Mouse (Mus musculus) lung, postnatal 10 days (tissue): ENCODE measurements around the gene 1700015G11Rik.

ENCODE experiments used
- DNase-seq: peaks from one replicate; pipeline ENCODE4 v3.0.0; 2021

The 1700015G11Rik gene

DNA sequence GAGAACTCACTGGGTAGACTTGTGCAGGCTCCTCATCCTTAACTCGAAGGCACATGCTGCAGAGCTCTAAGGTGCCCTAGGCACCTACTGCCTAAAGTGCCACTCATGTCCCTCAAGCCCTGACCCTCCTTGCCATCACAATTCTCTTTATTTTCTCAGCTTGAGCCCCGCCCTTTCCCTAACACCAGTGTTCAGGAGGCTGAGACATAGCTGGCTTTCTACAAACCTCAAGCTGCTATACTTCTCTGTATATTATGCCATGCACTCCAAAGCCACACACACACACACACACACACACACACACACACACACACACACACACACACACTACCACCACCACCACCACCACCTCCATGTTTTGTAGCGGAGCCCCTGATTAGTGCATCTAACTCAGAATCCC, at the start of gene 1700015G11Rik:
Gene 1700015G11Rik (minus strand): TSS at position 101 of the 400 bp plus-strand sequence.
- DNase-seq, result no peak

DNA sequence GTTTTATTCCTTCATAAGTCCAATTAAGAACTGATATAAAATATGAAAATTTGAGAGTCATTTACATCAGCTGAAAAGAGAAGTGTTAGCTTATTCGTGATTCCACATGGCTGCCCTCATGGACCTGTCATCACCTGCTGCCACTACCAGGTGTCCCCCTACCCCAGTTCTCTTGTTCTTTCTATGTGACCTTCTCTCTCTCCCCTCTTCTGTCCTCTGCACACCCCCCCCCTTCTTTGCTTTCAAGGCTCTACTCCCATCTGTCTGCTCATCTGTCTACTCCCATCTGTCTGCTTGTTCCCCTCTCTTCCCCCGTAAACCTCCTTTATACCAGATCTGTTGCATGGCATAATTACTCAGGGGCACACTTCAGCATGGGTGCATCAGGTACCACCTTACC, 41.4 kb upstream of the 1700015G11Rik start:
- no peak for DNase-seq

DNA sequence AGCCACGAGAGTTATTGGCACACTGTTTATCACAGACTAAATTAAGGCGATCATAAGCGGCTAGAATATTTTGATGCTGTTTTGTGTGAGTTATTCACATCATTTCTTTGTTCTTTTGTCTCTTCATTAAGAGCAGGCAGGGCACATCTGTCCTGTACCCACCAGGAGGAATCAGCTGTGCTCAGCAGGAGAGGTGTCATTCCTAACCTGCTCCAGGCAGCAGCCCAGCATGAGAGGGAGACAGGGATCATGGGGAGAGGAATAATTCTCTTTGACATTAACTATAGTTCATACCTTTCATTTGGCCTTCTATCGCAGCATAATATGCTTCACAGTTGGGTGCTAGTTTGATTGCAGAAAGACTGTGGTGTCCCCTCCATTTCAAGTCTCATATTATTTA, 40.7 kb upstream of the 1700015G11Rik start:
- no peak for DNase-seq

DNA sequence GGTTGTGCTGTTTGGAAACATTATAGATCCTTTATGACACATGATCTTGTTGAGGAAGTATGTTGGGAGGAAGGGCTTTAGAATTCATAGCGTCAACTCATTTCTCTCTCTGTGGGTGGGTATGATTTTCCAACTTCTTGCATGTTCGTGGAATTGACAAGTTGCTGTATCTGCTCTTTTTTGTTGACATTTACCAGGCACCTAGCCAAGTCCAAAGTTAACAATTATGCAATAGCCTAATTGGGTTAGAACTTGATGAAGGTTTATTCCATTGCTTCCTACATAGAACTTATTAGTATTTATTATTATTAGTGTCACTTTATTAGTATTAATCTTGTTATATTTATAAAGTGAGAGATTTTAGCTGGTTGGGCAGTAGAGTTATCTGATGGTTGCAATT, 40.3 kb upstream of the 1700015G11Rik start:
- peak; percentile 10 for DNase-seq

DNA sequence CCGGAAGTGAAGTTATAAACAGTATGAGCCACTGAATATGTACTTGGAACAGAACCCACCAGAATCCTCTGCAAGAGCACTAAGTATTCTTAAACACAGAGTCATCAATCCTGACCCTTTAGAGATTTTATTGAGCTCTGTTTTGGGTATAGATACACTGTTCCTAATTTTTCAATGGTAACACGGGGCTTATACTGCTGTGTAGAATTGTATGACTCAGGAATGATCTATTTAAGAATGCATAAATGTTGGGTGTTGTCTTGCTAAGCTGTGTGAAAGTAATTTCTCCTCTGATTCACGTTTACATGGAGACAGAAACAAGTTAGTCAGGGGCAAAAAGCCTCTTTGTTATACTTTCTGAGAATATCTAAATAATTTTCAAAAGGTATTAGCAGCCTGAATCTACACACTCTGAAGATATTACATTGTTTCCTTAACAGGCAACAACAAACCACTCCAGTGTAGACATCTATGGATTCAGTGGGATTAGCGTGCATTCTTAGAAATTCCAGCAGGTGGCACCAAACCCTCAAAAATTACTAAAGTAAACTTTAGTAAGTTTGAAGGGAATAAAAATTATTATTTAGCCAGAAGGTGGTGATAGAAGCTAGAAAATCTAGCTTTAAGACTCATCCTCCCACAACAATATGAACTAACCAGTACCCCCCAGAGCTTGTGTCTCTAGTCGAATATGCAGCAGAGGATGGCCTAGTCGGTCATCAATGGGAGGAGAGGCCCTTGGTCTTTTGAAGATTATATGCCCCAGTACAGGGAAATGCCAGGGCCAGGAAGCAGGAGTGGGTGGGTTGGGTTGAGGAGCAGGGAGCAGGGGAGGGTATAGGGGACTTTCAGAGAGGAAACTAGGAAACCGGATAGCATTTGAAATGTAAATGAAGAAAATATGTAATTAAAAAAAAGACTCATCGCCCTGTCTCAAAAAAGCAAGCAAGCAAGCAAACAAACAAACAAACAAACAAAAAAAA, 22.4 kb upstream of the 1700015G11Rik start:
- peak; percentile 45 for DNase-seq

DNA sequence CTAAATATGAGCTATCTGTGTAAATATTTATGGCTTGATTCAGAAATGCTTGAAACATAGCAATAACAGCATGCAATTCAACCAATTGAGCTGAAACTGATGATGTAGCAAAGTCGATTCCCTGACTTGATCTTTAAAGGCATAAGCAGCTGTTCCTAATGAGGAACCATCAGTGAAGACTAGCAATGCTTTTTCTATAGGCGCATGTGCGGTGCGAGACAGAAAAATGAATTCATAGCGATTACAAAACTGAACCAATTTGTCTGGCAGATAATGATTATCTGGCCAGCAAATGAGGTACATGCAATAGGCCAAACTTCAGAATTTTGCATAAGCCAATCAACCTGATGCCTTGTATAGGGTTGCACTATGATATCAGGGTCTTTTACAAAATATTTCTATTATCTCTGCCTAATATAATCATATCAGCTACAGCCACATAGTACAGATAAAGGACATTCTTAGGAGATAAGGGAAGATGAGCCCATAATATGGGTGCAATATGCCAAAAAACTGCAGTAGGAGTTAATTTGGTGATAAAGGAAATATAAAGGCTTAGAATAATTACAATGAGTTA, 8.6 kb upstream of the 1700015G11Rik start:
- DNase-seq, result no peak

DNA sequence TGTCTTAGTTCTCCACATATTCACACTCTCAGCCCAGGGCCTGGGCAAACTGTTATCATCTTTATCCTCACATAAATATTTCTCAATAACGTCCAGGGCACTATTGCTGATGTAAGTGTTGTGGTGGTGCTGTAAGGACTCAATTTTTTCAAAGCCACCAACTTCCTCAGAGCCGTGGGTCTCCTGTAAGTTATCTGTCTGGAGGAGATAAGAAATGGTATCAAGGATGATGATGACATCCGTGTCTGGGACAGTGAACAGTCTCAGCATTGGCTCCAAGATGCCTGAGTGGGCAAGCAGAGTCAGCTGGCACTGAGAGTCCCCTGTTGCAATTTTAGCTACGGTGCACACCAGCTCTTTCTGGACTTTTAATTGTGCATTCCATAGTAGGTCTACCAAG, 6.5 kb upstream of the 1700015G11Rik start:
- DNase-seq, result no peak

DNA sequence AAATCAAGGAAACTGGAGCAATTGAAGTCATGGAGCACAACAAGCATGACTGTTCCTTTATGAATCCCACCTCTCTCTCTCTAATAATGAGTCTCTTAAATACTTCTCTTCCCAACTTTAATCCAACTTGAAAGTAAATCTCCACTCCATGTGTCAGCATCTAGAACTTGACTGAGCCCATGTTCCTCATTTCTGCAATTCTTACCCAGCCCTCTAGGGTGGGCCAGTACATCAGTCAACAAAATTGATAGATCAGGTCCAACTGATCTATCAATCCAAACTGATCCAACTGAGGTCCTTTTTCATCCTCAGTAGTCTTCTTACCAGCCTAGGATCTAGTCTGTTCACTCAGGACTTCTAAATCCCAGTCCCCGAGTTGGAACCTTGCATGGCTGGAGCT, 348 bp downstream of the 1700015G11Rik start:
- no peak for DNase-seq

DNA sequence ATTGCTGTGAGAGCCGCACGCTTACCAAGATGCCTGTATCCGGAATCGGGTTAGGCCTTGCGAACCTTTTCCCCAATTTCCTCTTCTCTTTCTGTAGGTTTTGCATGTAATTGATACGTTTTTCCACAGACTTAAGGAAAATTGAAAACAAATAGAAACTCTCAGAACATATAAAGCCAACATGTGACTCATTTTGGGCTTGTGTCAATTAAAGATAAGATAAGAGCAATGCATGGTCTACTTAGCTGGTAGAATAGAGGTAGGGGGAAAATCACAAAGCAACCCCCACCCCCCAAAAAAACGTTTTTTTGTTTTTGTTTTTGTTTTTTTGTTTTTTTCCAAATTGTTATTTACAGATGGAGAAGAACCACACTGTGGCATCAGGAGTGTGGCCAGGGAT, 2.1 kb downstream of the 1700015G11Rik start:
- no peak for DNase-seq

DNA sequence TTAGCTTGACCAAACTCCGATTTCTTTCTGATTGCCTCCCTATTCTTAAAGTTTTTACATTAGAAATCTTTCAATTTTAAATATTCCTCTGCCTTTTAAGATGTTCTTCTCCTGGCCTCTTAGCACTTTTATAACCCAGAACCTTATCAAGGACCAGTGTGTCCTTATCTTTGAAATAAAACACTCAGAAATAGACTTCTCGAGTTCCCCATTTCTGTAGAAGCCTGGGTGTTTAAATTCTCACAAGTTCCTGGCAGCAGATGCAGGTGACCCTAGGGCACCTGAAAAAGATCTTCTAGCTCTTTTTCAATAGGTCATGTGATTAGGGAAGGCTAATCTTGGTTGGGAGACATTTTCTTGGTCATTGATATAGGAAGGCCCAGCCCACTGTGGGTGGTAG, 8.4 kb downstream of the 1700015G11Rik start:
- DNase-seq, result no peak

DNA sequence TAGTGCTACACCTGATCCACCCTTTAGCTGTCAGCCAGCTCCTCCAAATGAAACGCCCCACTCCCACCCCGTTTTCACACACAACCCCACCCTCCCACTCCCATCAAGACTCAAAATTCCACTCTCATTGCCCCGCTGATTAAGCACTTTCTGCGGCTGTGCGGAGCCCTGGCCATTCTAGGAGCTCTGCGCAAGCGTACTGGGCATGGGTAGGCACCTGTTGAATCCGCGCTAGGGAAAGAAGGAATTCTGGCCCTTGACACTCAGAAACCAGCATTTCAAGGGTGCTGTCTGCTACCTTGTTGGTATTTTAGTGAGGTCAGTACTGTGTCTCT, 9.3 kb downstream of the 1700015G11Rik start:
- no peak for DNase-seq

DNA sequence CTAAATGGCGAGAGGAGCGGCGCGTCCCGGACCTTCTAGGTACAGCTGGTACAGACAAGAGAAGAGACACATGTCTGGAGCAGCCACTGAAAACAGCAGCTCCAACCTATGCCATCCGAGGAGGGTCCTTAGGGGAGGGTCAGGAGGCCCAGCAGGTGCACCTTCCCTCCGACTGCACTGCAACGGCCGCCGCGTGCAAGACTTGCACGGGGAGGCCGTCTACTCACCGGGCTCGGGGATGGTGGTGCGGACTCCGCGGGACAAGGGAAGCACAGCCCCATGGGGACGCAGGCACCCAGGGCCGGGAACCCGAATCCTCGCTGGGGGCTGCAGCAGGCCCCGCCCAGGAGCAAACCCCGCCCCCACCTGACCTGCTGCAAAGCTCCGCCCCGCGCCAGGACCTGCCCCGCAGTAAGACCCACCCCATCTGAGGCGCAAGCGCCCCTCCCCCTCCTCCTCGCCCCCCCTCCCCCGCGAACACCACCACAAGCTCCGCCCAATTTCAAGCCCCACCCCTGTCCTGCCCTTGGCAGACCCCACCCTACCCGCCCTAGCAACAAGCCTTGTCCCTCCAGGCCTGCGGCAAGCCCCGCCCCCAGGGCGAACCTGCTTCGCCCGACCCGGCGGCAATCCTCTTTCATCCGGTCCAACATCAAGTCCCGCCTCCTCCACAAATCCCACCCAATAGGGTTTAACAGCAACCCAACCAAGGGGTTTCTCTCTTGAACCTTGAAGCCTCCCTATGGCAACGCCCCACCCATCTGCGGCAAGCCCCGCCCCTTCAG, 9.8 kb downstream of the 1700015G11Rik start, which contains the start of gene Svip:
Gene Svip (minus strand): TSS at position 508 of the 785 bp plus-strand sequence.
- peak; percentile 94 for DNase-seq

DNA sequence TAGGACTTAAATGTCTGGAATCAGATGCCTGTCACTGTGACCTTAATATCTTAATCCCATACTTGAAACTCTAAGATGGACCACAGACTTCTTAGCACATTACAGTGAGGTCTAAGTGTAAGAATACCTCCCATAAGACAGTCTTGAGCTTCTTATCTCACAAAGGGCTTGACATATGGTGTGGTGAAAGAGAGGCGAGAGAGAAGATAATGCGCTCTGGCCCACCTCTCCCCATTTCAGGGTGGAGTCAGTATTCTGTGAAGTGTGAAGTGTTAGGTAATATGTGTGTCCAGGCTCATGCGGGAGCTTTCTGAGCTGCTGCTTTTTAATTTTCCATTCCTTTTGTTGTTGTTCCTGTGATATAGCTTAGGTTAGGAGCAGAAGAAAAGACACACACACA, 24.5 kb downstream of the 1700015G11Rik start:
- no peak for DNase-seq

DNA sequence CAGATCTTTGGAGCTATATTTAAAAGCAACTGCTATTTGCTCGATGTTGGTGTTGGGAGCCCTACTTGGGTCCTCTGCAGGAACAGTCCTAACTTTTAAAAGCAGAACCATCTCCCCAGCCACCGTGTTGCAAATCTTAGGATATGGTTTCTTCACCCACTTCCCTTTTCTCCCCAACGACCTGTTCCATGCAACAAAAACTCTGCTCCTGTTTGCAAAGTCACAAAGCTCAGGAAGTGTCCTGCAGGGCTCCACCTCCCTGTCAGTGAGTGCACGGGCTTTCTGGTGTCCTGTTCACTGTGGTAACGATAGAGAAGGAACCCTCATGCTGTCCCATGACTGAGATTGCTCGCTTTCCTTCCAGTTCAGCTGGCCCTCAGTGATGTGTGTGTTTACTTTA, 28.6 kb downstream of the 1700015G11Rik start:
- no peak for DNase-seq

DNA sequence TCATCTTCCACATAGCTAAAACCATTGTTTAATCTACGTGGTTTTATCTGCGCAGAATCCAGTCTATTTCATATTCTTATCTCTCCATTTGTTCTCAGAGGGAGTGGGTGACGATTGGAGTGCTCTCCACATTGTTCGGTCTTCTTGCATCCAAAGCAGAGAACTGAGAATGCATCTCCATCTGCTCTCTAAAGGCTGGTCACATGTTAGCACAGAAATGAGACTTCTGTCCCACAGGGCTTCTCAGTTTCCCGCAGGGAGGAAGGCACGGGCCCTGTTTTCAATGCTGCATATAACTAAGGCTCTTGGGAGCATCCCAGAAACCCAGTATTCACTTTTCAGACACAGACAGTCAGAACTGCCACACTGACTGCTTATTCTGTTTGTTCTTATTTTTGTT, 29.8 kb downstream of the 1700015G11Rik start:
- no peak for DNase-seq

DNA sequence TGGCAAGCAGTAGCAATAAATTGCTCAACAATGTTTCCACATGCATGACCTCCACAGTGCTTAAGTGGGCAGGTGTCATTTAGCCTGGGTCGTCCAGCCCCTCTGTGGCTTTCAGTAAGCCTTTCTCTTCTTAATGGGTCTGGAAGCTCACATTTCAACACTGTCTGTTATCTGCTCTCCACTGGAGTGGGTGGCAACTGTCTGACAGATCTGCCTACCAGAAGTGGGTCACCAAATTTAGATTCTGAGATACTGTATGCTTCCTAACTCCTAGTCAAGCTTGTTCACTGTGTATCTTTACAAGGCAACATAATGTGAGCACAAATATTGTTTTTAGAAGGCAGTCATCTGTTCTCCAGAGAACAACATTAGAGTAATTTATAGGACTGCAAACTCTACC, 33.2 kb downstream of the 1700015G11Rik start:
- DNase-seq, result no peak

DNA sequence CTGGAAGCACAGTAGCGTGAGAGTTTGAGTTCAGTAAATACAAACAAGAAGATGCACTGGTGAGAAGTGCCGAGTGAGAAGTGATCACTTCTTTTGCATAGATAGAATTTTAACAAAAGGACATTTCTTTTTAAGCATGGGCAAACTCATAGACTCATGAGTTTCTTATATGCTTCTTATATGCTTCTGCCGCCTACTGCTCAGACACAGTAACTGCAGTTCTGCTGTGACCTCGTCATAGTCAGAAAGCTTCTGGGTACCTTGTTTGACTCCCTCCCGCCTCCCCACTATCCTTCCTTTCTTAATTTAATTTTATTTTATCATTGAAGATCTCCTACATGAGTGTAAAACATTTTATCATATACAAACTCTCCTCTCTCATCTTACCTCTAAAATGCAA, 36.3 kb downstream of the 1700015G11Rik start:
- no peak for DNase-seq

DNA sequence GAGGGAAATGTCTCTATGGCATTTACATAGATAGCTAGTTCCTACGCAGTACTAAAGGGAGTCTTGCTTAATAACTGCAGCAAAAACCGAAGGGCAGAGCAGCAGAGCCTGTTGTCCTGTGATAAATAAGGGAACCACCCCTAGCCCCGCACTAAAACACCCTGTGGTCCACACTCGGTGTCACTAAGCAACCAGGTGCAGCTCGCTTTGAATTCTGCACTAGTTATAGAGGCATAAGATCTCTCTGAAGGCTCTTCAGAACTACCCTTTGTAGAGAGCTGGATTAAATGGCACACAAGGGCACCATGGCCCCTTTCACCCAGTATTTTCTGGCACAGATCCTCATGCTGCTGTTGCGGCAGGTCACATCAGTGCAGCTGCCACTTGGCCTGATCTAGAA, 40.3 kb downstream of the 1700015G11Rik start:
- no peak for DNase-seq

DNA sequence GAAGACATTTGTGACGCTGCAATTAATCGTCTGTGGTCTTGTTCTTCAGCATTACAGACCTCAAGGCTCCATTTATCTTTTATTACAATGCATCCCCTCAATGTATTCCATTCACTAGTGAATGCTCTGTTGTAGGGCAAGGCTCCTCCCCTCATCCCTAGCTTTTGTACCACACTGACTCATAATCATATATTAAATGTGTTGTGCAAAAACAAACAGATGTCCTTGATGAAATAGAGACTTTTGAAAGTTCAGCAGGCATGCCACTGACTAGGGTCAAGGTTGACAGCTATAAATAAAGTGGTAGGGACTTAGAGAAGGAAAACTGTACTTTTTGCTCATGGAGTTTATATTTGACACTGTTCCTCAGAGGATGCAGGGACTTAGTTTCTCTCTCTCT, 42.0 kb downstream of the 1700015G11Rik start:
- DNase-seq, result no peak

DNA sequence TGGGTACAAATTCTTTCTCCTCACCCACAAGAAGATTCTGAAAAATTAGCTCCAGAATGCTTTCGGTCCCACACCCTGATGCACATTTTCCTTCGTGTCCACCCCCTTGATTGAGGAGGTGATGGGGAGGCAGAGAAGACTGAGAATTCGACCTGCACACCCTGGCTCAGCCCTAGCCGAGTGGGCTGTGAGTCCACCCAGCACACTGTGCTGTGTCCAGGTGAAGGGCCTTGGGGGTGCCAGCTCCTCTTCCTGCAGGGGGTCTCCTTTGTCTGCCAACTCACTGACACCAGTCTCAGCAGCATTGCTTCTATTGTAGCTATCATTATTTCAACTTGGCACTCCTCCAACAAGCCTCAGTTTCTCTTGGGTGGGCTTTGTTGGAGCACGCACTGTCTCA, 42.4 kb downstream of the 1700015G11Rik start:
- no peak for DNase-seq

DNA sequence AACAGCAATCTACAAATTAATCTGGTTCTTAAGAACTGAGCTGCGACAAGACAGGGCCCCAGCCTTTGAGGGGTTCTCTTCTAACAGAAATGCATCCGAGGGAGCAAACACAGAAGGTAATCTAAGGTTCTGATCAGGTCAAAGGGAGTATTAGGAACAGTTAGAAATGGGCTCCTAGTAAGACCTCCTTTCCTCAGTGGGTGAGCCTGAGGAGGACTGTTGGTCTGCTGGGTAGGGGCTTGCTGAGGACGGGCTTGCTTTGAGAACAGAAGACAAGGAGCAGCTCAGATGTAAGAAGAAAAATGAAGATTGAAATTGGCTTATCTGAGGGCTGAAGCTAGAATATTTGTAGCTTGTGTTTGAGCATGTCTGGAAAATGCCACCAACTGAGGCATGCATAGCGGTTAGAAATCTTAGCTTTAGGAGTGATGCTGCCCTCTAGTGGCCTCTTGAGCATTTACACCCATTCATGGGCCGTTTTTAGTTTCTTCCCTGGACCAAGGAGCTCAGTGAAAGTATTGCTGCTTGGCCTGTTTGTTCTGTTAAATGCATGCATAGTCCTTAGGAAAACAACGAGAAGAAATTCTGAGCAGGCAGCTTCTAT, 43.2 kb downstream of the 1700015G11Rik start:
- peak; percentile 25 for DNase-seq

DNA sequence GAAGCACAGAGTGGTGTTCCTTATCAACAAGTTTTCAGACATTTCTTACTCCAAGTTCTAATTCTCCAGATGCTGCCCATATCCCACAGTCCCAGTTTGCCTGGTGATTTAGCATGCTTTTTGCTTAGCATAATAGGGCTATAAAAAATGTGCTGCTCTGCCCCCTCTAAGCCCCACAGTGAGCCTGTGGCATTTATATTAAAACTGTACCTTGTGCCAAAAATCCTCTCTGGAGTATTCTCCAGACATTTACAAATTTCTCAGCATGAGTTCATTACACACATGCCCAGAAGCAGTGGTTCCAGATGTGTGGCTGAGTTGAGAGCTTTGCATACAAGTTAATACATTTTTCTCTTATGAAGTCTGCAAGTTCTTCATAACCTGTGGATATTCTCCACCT, 46.1 kb downstream of the 1700015G11Rik start:
- DNase-seq, result no peak

DNA sequence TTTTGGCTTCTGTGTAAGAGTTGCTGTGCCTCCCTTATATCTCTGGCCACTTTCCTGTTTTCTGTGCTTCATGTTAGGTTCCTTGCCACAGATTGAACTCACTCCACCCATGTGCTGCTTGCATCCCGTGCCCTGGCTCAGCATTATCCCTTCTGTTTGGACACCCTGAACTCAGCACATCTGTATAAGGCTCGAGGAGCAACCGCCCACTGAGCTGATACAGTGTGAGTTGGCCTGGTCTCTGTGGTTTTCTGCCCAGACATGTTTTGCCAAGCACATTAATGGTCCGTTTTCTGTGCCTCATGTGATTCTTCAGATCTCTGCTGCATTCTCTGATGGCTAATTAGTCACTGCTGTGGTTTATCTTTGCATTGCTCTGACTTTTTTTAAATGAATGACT, 47.9 kb downstream of the 1700015G11Rik start:
- DNase-seq, result no peak
